Mouse (Mus musculus) midbrain, embryonic 14.5 days (tissue): Measurements from ENCODE around the gene Arhgef3. TPM values are rescaled to one million over a fixed set of nuclear protein-coding genes. Genes with fewer than 3 reads are reported as not detected.

ENCODE experiments used
- ATAC-seq: fragments of 200-750 bp; cut with Nextera tagmentation; 2 replicates; pipeline ENCODE4 v1.8.0; 2017; ENCODE audit warnings: moderate number of reproducible peaks, moderate library complexity; ENCODE audit not compliant: low FRiP score, low TSS enrichment
- DNase-seq: peaks from one replicate; pipeline ENCODE4 v3.0.0-alpha.2; 2015
- H3K27ac ChIP-seq: fragments of 300-500 bp; sonication (generic); replicated peaks from 2 replicates; pipeline ENCODE4 v1.5.1; 2014; ENCODE audit warnings: mild to moderate bottlenecking, low read depth, low read length, moderate library complexity
- H3K27me3 ChIP-seq: fragments of 300-500 bp; sonication (generic); 2 replicates; pipeline ENCODE4 v1.6.1; 2014; ENCODE audit warnings: low read length, control low read depth, mixed read lengths; ENCODE audit not compliant: control insufficient read depth, insufficient read depth
- H3K36me3 ChIP-seq: fragments of 300-500 bp; sonication (generic); 2 replicates; pipeline ENCODE4 v1.6.1; 2014; ENCODE audit warnings: low read length, control low read depth; ENCODE audit not compliant: control insufficient read depth, insufficient read depth
- H3K4me1 ChIP-seq: fragments of 300-500 bp; sonication (generic); 2 replicates; pipeline ENCODE4 v1.6.1; 2014; ENCODE audit warnings: mild to moderate bottlenecking, antibody characterized with exemption, low read length, control low read depth; ENCODE audit not compliant: control insufficient read depth, insufficient read depth
- H3K4me2 ChIP-seq: fragments of 300-500 bp; sonication (generic); 2 replicates; pipeline ENCODE4 v1.6.1; 2014; ENCODE audit warnings: mild to moderate bottlenecking, low read length, moderate library complexity
- H3K4me3 ChIP-seq: fragments of 300-500 bp; sonication (generic); replicated peaks from 2 replicates; pipeline ENCODE4 v1.5.1; 2014; ENCODE audit warnings: low read depth, low read length
- H3K9ac ChIP-seq: fragments of 300-500 bp; sonication (generic); replicated peaks from 2 replicates; pipeline ENCODE4 v1.6.1; 2014; ENCODE audit warnings: mild to moderate bottlenecking, low read length, moderate library complexity
- H3K9me3 ChIP-seq: fragments of 300-500 bp; sonication (generic); 2 replicates; pipeline ENCODE4 v1.6.1; 2016; ENCODE audit warnings: low read length, control low read depth, mixed read lengths; ENCODE audit not compliant: control insufficient read depth
- WGBS: fragments of 180-500 bp; shearing (Covaris S2); extraction: QIAGEN DNeasy Blood & Tissue Kit; methylation state at CpG from one replicate; pipeline ENCODE4 v1.1.7; 2014; 5-methylcytosine and 5-hydroxymethylcytosine counted together
- polyA plus RNA-seq: library from polyadenylated mRNA; unstranded; fragments of >200 nt; fragmentation: Nextera tagmentation; extraction: Ambion mirVana; gene quantifications from 2 replicates; pipeline ENCODE4 v1.2.1, GENCODE M21; 2014

Gene Arhgef3
- polyA plus RNA-seq, 1 experiment from 2014 or later: 5.3 TPM

DNA sequence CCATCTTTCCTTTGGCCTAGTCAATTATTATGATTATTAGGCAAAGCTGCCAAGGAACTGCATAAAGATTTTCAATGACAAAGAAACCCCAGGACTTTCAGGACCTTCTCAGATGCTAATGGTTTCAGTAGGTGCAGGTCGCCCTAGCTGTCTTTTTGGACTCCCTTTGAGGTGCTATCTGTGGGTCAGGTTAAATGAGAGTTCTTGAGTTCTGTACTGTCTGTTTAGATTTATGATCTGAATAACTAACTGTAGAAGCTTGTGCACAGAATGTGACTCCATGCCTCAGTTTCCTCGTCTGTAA lies 158.1 kb downstream of the Arhgef3 start:
- H3K9ac ChIP-seq: no peak overlapping the region

GRCm38 (mm10) chr14:27273169-27273568 lies 158.5 kb downstream of the Arhgef3 start:
- Histone ChIP-seq H3K27ac (no peak overlapping the region), H3K4me1 (peaks cover 16% of the 10 kb centered on the region), H3K27me3 (no peaks in the 10 kb centered on the region), H3K4me3 (no peak overlapping the region), H3K9ac (no peak overlapping the region), H3K4me2 (no peak overlapping the region), H3K9me3 (no peaks in the 10 kb centered on the region), H3K36me3 (no peaks in the 10 kb centered on the region)
- DNase-seq (no peak), ATAC-seq (no peak)

More for the DNA sequence above, 158.1 kb downstream of the Arhgef3 start:
- 46% methylated on average over 2 of the region's 2 CpGs for WGBS
- no peak overlapping the region for H3K4me2 ChIP-seq
- DNase-seq: no peak
- no peaks in the 10 kb centered on the region for H3K36me3 ChIP-seq
- no peak for ATAC-seq
- H3K4me3 ChIP-seq: no peak overlapping the region
- H3K4me1 ChIP-seq: peaks cover 16% of the 10 kb centered on the region
- H3K27ac ChIP-seq: peak overlapping the region; percentile 57; the same call in 1 of the 2 replicates
- no peaks in the 10 kb centered on the region for H3K9me3 ChIP-seq
- H3K27me3 ChIP-seq: no peaks in the 10 kb centered on the region

GRCm38 (mm10) chr14:27277259-27277658 lies 162.6 kb downstream of the Arhgef3 start:
- ATAC-seq: no peak
- H3K27me3 ChIP-seq: no peaks in the 10 kb centered on the region

DNA sequence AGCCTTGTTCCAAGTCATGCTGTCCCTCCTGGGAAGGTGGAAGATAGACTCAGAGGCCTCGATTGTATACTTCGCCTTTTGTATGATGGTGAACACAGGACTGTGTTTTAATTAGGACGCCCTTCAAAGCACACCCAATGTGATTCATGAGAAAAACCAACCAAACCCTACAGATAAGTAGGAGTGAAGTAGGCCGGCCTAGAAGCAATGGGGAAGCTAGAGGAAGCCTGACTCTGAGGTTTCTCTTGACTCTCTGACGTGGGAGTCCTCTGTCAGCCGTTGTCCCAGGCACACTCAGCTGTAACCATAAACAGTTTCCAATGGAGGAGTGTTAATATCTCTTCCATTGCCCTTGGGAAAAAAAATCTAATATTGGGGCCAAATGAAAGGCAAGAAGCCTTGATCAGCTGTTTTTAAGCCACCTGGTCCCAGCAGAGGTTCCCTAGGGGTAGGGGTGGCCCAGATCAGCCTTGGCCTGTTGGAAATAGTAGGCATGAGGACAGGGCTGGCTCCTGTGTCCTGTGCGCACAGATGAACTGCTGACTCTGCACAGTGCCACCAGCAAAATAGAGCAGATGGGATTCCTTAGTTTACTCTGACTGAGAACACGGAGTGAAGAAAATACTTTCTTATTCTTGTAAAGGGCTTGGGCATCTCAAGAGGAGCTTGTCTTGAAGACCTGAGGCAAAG lies 165.6 kb downstream of the Arhgef3 start:
- no peak overlapping the region for H3K27ac ChIP-seq
- no peaks in the 10 kb centered on the region for H3K27me3 ChIP-seq
- ATAC-seq (no peak), DNase-seq (no peak)
- no peak overlapping the region for H3K9ac ChIP-seq
- WGBS: 92% methylated on average over 8 of the region's 8 CpGs
- no peak overlapping the region for H3K4me3 ChIP-seq
- no peak overlapping the region for H3K4me2 ChIP-seq
- H3K9me3 ChIP-seq: no peaks in the 10 kb centered on the region
- no peaks in the 10 kb centered on the region for H3K36me3 ChIP-seq
- no peaks in the 10 kb centered on the region for H3K4me1 ChIP-seq

More at GRCm38 (mm10) chr14:27277259-27277658, 162.6 kb downstream of the Arhgef3 start:
- Histone ChIP-seq H3K4me2 (no peak overlapping the region), H3K9ac (no peak overlapping the region), H3K4me3 (no peak overlapping the region), H3K27ac (no peak overlapping the region), H3K9me3 (no peaks in the 10 kb centered on the region), H3K36me3 (no peaks in the 10 kb centered on the region), H3K4me1 (peaks cover 6% of the 10 kb centered on the region)
- DNase-seq: no peak
- WGBS: 88% methylated on average over 3 of the region's 3 CpGs

DNA sequence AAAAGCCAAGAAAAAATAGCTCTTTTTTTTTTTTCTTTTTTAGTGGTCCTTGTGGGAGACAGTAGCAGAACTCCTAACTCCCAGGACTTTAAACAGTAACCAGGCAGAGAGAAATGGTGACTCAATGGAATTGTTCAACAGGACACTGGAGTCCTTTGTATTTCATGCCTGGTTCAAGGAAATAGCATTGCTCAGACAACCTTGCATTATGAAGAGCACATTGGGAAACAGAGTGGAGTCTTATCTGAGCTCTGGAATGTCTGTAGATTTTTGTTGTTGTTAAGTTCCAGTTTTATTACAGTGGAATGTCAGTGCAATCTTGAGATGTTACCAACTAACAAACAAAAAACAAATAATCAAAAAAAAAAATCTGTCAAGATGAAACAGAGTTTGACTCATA lies 169.3 kb downstream of the Arhgef3 start:
- Histone ChIP-seq H3K36me3 (no peaks in the 10 kb centered on the region), H3K4me3 (no peak overlapping the region), H3K27ac (no peak overlapping the region), H3K9ac (no peak overlapping the region), H3K4me1 (no peaks in the 10 kb centered on the region), H3K27me3 (no peaks in the 10 kb centered on the region), H3K4me2 (no peak overlapping the region), H3K9me3 (no peaks in the 10 kb centered on the region)
- DNase-seq: no peak
- no peak for ATAC-seq

DNA sequence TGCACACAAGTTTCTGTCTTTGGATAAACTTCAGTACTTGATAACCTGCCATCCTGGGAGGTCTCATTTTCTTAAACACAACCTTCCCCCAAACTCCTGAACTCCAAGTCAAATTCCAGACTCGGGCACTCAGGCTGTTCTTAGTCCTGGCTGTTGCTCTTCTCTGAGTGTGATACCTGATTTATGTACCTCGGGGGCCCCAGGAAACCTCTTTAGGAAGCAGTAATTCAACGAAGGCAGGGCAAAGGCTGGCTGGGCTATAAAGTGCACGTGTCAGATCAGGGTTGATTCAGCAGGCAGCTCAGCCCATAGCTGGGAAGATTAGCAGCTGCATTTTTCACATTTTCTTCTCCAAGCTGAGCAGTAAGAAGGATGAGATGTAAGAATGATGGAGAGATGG lies 171.5 kb downstream of the Arhgef3 start:
- WGBS: 66% methylated on average over 4 of the region's 4 CpGs
- no peak for ATAC-seq
- H3K36me3 ChIP-seq: no peaks in the 10 kb centered on the region
- no peak overlapping the region for H3K27ac ChIP-seq
- H3K9me3 ChIP-seq: no peaks in the 10 kb centered on the region
- no peak overlapping the region for H3K9ac ChIP-seq
- no peaks in the 10 kb centered on the region for H3K27me3 ChIP-seq
- no peaks in the 10 kb centered on the region for H3K4me1 ChIP-seq
- H3K4me3 ChIP-seq: no peak overlapping the region
- DNase-seq: no peak
- no peak overlapping the region for H3K4me2 ChIP-seq

DNA sequence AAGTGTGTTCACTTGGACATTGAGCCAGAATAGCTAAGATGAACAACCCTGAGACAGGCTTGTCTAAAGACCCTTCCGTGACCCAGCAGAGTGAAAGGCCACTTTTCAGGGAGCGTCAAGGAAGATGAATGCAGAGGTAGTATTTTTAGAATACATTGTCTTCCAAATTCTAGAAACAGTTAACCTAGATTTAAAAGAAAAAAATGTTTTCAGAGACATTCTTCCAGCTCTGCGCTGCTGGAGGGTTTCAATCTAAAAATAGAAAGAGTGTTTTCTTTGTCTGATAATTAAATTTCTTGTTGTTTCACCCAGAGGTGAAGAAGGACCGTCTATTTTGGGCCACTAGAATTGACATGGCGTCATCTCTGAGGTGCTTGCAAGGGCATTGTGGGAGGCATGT lies 174.4 kb downstream of the Arhgef3 start:
- WGBS: 87% methylated on average over 5 of the region's 5 CpGs
- Histone ChIP-seq H3K9ac (no peak overlapping the region), H3K4me1 (no peaks in the 10 kb centered on the region), H3K9me3 (no peaks in the 10 kb centered on the region), H3K27me3 (no peaks in the 10 kb centered on the region), H3K36me3 (no peaks in the 10 kb centered on the region), H3K4me2 (no peak overlapping the region), H3K4me3 (no peak overlapping the region), H3K27ac (no peak overlapping the region)
- ATAC-seq (no peak), DNase-seq (no peak)

- ATAC-seq: no peak
- 94% methylated on average over 6 of the region's 6 CpGs for WGBS
Observed at GRCm38 (mm10) chr14:27292101-27292500, 177.4 kb downstream of the Arhgef3 start.

GRCm38 (mm10) chr14:27295821-27296220 lies 181.1 kb downstream of the Arhgef3 start:
- Histone ChIP-seq H3K9me3 (no peaks in the 10 kb centered on the region), H3K9ac (no peak overlapping the region), H3K27me3 (no peaks in the 10 kb centered on the region), H3K4me2 (no peak overlapping the region), H3K4me1 (no peaks in the 10 kb centered on the region), H3K36me3 (no peaks in the 10 kb centered on the region), H3K27ac (no peak overlapping the region), H3K4me3 (no peak overlapping the region)
- DNase-seq: no peak
- no peak for ATAC-seq
- 86% methylated on average over 7 of the region's 7 CpGs for WGBS

More at GRCm38 (mm10) chr14:27292101-27292500, 177.4 kb downstream of the Arhgef3 start:
- H3K27me3 ChIP-seq: no peaks in the 10 kb centered on the region
- no peak overlapping the region for H3K27ac ChIP-seq
- no peak overlapping the region for H3K4me3 ChIP-seq
- H3K4me1 ChIP-seq: no peaks in the 10 kb centered on the region
- H3K36me3 ChIP-seq: no peaks in the 10 kb centered on the region
- no peak overlapping the region for H3K9ac ChIP-seq
- no peak for DNase-seq
- no peaks in the 10 kb centered on the region for H3K9me3 ChIP-seq
- no peak overlapping the region for H3K4me2 ChIP-seq
